Comparison of ENCODE assay signal across 19 mouse cellular contexts in genomic region chr10:18219351-18219750, GRCm38 (mm10). TPM values are rescaled to one million over a fixed set of nuclear protein-coding genes. Genes with fewer than 3 reads are reported as not detected.
DNase-seq lines count a peak whose midpoint lies in the region; ATAC-seq and TF ChIP-seq lines count a peak whose summit lies in the region.
"Had no signal": no experiment of that assay in that cellular context is flagged by ENCODE, and none has a peak within 500 bp of the region (broad histone marks: within the 10 kb centered on the region; RNA-seq: fewer than 3 reads in every experiment).

No protein-coding gene starts in this region.

- no peak for TF ChIP-seq POLR2A in limb, embryonic 14.5 days (IDR thresholded peaks at IDR 0.05; ENCODE audit: borderline replicate concordance, extremely low read depth, insufficient read depth, insufficient read length)

- DNase-seq in cerebellum, adult 11 months = peak; percentile 25
- no peak for DNase-seq in cerebellum, postnatal 10 days
- no peak for DNase-seq in stomach, postnatal 0 days (ENCODE audit: low spot score)
- peak; percentile 65 for DNase-seq in cerebellum, adult 9-11 months
- peak; percentile 28 for DNase-seq in limb, embryonic 14.5 days (ENCODE audit: low spot score)
- no peak for DNase-seq in right cerebral cortex, postnatal 14 days
- DNase-seq: adrenal gland, postnatal 10 days; gastrocnemius, postnatal 10 days; heart, postnatal 36 days; kidney, adult 9 months had no signal

- H3K4me2 ChIP-seq in stomach, embryonic 14.5 days (replicated peaks; ENCODE audit: low read depth, low read length) = no peak overlapping the region
- H3K4me2 ChIP-seq in stomach, postnatal 0 days (replicated peaks; ENCODE audit: low read depth) = no peak overlapping the region
- H3K4me2 ChIP-seq in limb, embryonic 14.5 days (replicated peaks; ENCODE audit: low read depth, low read length, severe bottlenecking) = no peak overlapping the region
- no peak overlapping the region for H3K4me2 ChIP-seq in forebrain, embryonic 16.5 days (ENCODE audit: low read length)
- H3K4me2 ChIP-seq: embryonic facial prominence, embryonic 15.5 days; heart, embryonic 13.5 days; hindbrain, embryonic 15.5 days had no signal

- ATAC-seq in stomach, embryonic 14.5 days (ENCODE audit: insufficient number of reproducible peaks, insufficient read depth, low FRiP score, low read depth) = peak; percentile 14; the same call in 1 of the 2 replicates
- ATAC-seq in stomach, postnatal 0 days (ENCODE audit: low FRiP score, low TSS enrichment) = no peak
- ATAC-seq in limb, embryonic 14.5 days (ENCODE audit: low FRiP score, low read depth) = peak; percentile 67
- ATAC-seq in forebrain, embryonic 16.5 days = no peak
- ATAC-seq: forebrain, embryonic 14.5 days; intestine, postnatal 0 days had no signal

- H3K9me3 ChIP-seq in stomach, embryonic 14.5 days (ENCODE audit: control insufficient read depth, low read depth, low read length) = no peaks in the 10 kb centered on the region
- no peaks in the 10 kb centered on the region for H3K9me3 ChIP-seq in stomach, postnatal 0 days (ENCODE audit: control insufficient read depth, low read length)
- H3K9me3 ChIP-seq in limb, embryonic 14.5 days (ENCODE audit: control insufficient read depth, low read length) = no peaks in the 10 kb centered on the region
- no peaks in the 10 kb centered on the region for H3K9me3 ChIP-seq in forebrain, embryonic 16.5 days (ENCODE audit: control insufficient read depth, low read length)
- H3K9me3 ChIP-seq: embryonic facial prominence, embryonic 15.5 days; forebrain, embryonic 10.5 days; heart, embryonic 13.5 days; hindbrain, embryonic 15.5 days had no signal

- TF ChIP-seq CTCF in stomach, postnatal 0 days (IDR thresholded peaks at IDR 0.05; ENCODE audit: low read depth) = no peak

- H3K36me3 ChIP-seq in stomach, embryonic 14.5 days (ENCODE audit: control insufficient read depth, insufficient read depth, low read length) = no peaks in the 10 kb centered on the region
- H3K36me3 ChIP-seq in stomach, postnatal 0 days (ENCODE audit: control insufficient read depth, insufficient read depth, low read length) = no peaks in the 10 kb centered on the region; the same call in 1 of the 2 replicates
- no peaks in the 10 kb centered on the region for H3K36me3 ChIP-seq in limb, embryonic 14.5 days (ENCODE audit: control insufficient read depth, insufficient read depth, low read length)
- no peaks in the 10 kb centered on the region for H3K36me3 ChIP-seq in forebrain, embryonic 16.5 days (ENCODE audit: control insufficient read depth, insufficient read depth)
- H3K36me3 ChIP-seq: embryonic facial prominence, embryonic 15.5 days; forebrain, embryonic 10.5 days; heart, embryonic 13.5 days; hindbrain, embryonic 15.5 days had no signal

- no peak overlapping the region for H3K27ac ChIP-seq in stomach, embryonic 14.5 days (ENCODE audit: low read length)
- H3K27ac ChIP-seq in stomach, postnatal 0 days (replicated peaks) = no peak overlapping the region
- no peak overlapping the region for H3K27ac ChIP-seq in limb, embryonic 14.5 days (replicated peaks; ENCODE audit: low read depth, low read length)
- H3K27ac ChIP-seq in forebrain, embryonic 16.5 days (ENCODE audit: low read length) = no peak overlapping the region
- H3K27ac ChIP-seq: embryonic facial prominence, embryonic 15.5 days; forebrain, embryonic 10.5 days; heart, embryonic 13.5 days; hindbrain, embryonic 15.5 days had no signal

- no peak overlapping the region for H3K4me3 ChIP-seq in stomach, embryonic 14.5 days (ENCODE audit: low read depth, low read length)
- no peak overlapping the region for H3K4me3 ChIP-seq in stomach, postnatal 0 days (ENCODE audit: low read depth, low read length)
- H3K4me3 ChIP-seq in limb, embryonic 14.5 days (replicated peaks; ENCODE audit: low read length) = no peak overlapping the region
- H3K4me3 ChIP-seq in forebrain, embryonic 16.5 days (replicated peaks; ENCODE audit: low read length) = no peak overlapping the region
- H3K4me3 ChIP-seq: embryonic facial prominence, embryonic 15.5 days; erythroblast, embryonic 14.5 days; forebrain, embryonic 10.5 days; heart, embryonic 13.5 days; hindbrain, embryonic 15.5 days had no signal

- 0 out of 2 replicates have a peak, but pooled peaks cover 1% of the 10 kb centered on the region for H3K4me1 ChIP-seq in stomach, embryonic 14.5 days (ENCODE audit: control insufficient read depth, insufficient read depth, low read length)
- H3K4me1 ChIP-seq in stomach, postnatal 0 days (replicated peaks; ENCODE audit: control insufficient read depth, insufficient read depth) = no peaks in the 10 kb centered on the region
- no peaks in the 10 kb centered on the region for H3K4me1 ChIP-seq in limb, embryonic 14.5 days (ENCODE audit: control insufficient read depth, insufficient read depth, low read length)
- H3K4me1 ChIP-seq in forebrain, embryonic 16.5 days (replicated peaks; ENCODE audit: control insufficient read depth, insufficient read depth, low read length) = no peaks in the 10 kb centered on the region
- H3K4me1 ChIP-seq: embryonic facial prominence, embryonic 15.5 days; heart, embryonic 13.5 days; hindbrain, embryonic 15.5 days had no signal

- no peak overlapping the region for H3K9ac ChIP-seq in stomach, embryonic 14.5 days (replicated peaks; ENCODE audit: low read depth, low read length)
- no peak overlapping the region for H3K9ac ChIP-seq in stomach, postnatal 0 days (ENCODE audit: low read length)
- H3K9ac ChIP-seq in limb, embryonic 14.5 days (ENCODE audit: low read depth, low read length, severe bottlenecking) = no peak overlapping the region
- no peak overlapping the region for H3K9ac ChIP-seq in forebrain, embryonic 16.5 days (replicated peaks; ENCODE audit: low read depth, low read length)
- H3K9ac ChIP-seq: embryonic facial prominence, embryonic 15.5 days; heart, embryonic 13.5 days; hindbrain, embryonic 15.5 days had no signal

- no peaks in the 10 kb centered on the region for H3K27me3 ChIP-seq in stomach, embryonic 14.5 days (ENCODE audit: control insufficient read depth, insufficient read depth, low read length)
- no peaks in the 10 kb centered on the region for H3K27me3 ChIP-seq in stomach, postnatal 0 days (ENCODE audit: control insufficient read depth, insufficient read depth, low read length)
- H3K27me3 ChIP-seq in limb, embryonic 14.5 days (ENCODE audit: control insufficient read depth, insufficient read depth, low read length) = no peaks in the 10 kb centered on the region
- H3K27me3 ChIP-seq in forebrain, embryonic 16.5 days (replicated peaks; ENCODE audit: control insufficient read depth, insufficient read depth, low read length) = no peaks in the 10 kb centered on the region
- H3K27me3 ChIP-seq: embryonic facial prominence, embryonic 15.5 days; heart, embryonic 13.5 days; hindbrain, embryonic 15.5 days had no signal

- TF ChIP-seq EP300 in stomach, postnatal 0 days (optimal IDR thresholded peaks at IDR 0.05) = no peak

- 64% methylated on average over 10 of the region's 10 CpGs for WGBS in stomach, embryonic 14.5 days
- WGBS in stomach, postnatal 0 days = 50% methylated on average over 10 of the region's 10 CpGs
- WGBS in limb, embryonic 14.5 days = 51% methylated on average over 10 of the region's 10 CpGs
- 87% methylated on average over 10 of the region's 10 CpGs for WGBS in forebrain, embryonic 16.5 days

RNA-seq across cellular contexts. Expression of gene Ect2l, which starts 8.7 kb away (rescaled TPM):
- 0.26 TPM in 1 of 2 replicates, not detected in the other for polyA plus RNA-seq in stomach, embryonic 14.5 days (2014; fragmentation: Nextera tagmentation; extraction: Ambion mirVana)
- 0.21 and 0.51 TPM in 2 replicates for polyA plus RNA-seq in stomach, postnatal 0 days (2015; fragmentation: Nextera tagmentation; extraction: Ambion mirVana)
- 1.4 and 1.5 TPM in 2 replicates for polyA plus RNA-seq in limb, embryonic 14.5 days (2012; rRNA removed)
- 0.88 and 1.0 TPM in 2 replicates for polyA plus RNA-seq in limb, embryonic 14.5 days (2014; fragmentation: Nextera tagmentation; extraction: Ambion mirVana)
- 0.44 TPM in 1 of 2 replicates, not detected in the other for polyA plus RNA-seq in forebrain, embryonic 16.5 days (2015; fragmentation: Nextera tagmentation; extraction: Ambion mirVana)
- polyA plus RNA-seq: erythroblast, embryonic 14.5 days; heart, embryonic 13.5 days had no signal

RNA-seq across cellular contexts. Expression of gene Ccdc28a, which starts 15.4 kb away (rescaled TPM):
- polyA plus RNA-seq in stomach, embryonic 14.5 days (2014; fragmentation: Nextera tagmentation; extraction: Ambion mirVana) = 11.1 and 14.5 TPM in 2 replicates
- polyA plus RNA-seq in stomach, postnatal 0 days (2015; fragmentation: Nextera tagmentation; extraction: Ambion mirVana) = 13.8 and 14.8 TPM in 2 replicates
- 20.6 and 20.8 TPM in 2 replicates for polyA plus RNA-seq in limb, embryonic 14.5 days (2012; rRNA removed)
- polyA plus RNA-seq in limb, embryonic 14.5 days (2014; fragmentation: Nextera tagmentation; extraction: Ambion mirVana) = 13.0 and 14.6 TPM in 2 replicates
- 7.8 and 9.6 TPM in 2 replicates for polyA plus RNA-seq in forebrain, embryonic 16.5 days (2015; fragmentation: Nextera tagmentation; extraction: Ambion mirVana)

Comparison
In these comparisons a context has a peak if more than half of its experiments do, and no peak if none do; other contexts are left out.
1. DNase-seq: peak in cerebellum, adult 11 months (single experiment), cerebellum, adult 9-11 months (single experiment) and limb, embryonic 14.5 days (single experiment); none in cerebellum, postnatal 10 days (0 of 2), stomach, postnatal 0 days (single experiment) and right cerebral cortex, postnatal 14 days (single experiment).
2. ATAC-seq: peak in stomach, embryonic 14.5 days (single experiment) and limb, embryonic 14.5 days (single experiment); none in stomach, postnatal 0 days (single experiment) and forebrain, embryonic 16.5 days (single experiment).